Mouse (Mus musculus) lung, postnatal 0 days (tissue): ENCODE measurements around the gene Olfr6. TPM values are rescaled to one million over a fixed set of nuclear protein-coding genes. Genes with fewer than 3 reads are reported as not detected.
"Not testable (repeated sequence)": the region's sequence is repeated elsewhere in the genome, so short reads cannot be mapped to it uniquely, and the experiment has no call there.

Experiments
- ATAC-seq: fragments of 200-750 bp; cut with Nextera tagmentation; 2 replicates; pipeline ENCODE4 v1.8.0; 2017; ENCODE audit warnings: moderate library complexity
- DNase-seq: peaks from one replicate; pipeline ENCODE4 v3.0.0-alpha.2; 2016; ENCODE audit warnings: low spot score
- H3K27ac ChIP-seq: fragments of 300-500 bp; sonication (generic); 2 replicates; pipeline ENCODE4 v1.5.1; 2014; ENCODE audit warnings: antibody characterized with exemption, mild to moderate bottlenecking, low read length, mixed read lengths
- H3K27me3 ChIP-seq: fragments of 300-500 bp; sonication (generic); replicated peaks from 2 replicates; pipeline ENCODE4 v1.6.1; 2014; ENCODE audit warnings: low read length, mixed read lengths; ENCODE audit not compliant: insufficient read depth
- H3K36me3 ChIP-seq: fragments of 300-500 bp; sonication (generic); 2 replicates; pipeline ENCODE4 v1.6.1; 2014; ENCODE audit warnings: low read length, mixed read lengths; ENCODE audit not compliant: insufficient read depth
- H3K4me1 ChIP-seq: fragments of 300-500 bp; sonication (generic); 2 replicates; pipeline ENCODE4 v1.6.1; 2014; ENCODE audit warnings: antibody characterized with exemption, low read depth, low read length, mixed read lengths; ENCODE audit not compliant: insufficient read depth
- H3K4me2 ChIP-seq: fragments of 300-500 bp; sonication (generic); replicated peaks from 2 replicates; pipeline ENCODE4 v1.6.1; 2014; ENCODE audit warnings: low read depth, mild to moderate bottlenecking, low read length, moderate library complexity, mixed read lengths
- H3K4me3 ChIP-seq: fragments of 300-500 bp; sonication (generic); 2 replicates; pipeline ENCODE4 v1.5.1; 2014; ENCODE audit warnings: low read depth, low read length
- H3K9ac ChIP-seq: fragments of 300-500 bp; sonication (generic); replicated peaks from 2 replicates; pipeline ENCODE4 v1.6.1; 2014; ENCODE audit warnings: low read depth, mild to moderate bottlenecking
- H3K9me3 ChIP-seq: fragments of 300-500 bp; sonication (generic); 2 replicates; pipeline ENCODE4 v1.6.1; 2016; ENCODE audit warnings: low read length, mixed read lengths
- CTCF ChIP-seq: IDR thresholded peaks from 2 replicates; pipeline ENCODE4 v1.5.1; 2016; ENCODE audit warnings: antibody characterized with exemption, mild to moderate bottlenecking
- EP300 ChIP-seq: IDR thresholded peaks from 2 replicates; pipeline ENCODE4 v1.6.1; 2016; ENCODE audit warnings: antibody characterized with exemption, mild to moderate bottlenecking, control low read depth
- WGBS: fragments of 180-500 bp; shearing (Covaris S2); extraction: QIAGEN DNeasy Blood & Tissue Kit; methylation state at CpG from one replicate; pipeline ENCODE4 v1.1.7; 2014; 5-methylcytosine and 5-hydroxymethylcytosine counted together
- polyA plus RNA-seq: library from polyadenylated mRNA; unstranded; fragments of >200 nt; fragmentation: Nextera tagmentation; extraction: Ambion mirVana; gene quantifications from 2 replicates; pipeline ENCODE4 v1.2.1, GENCODE M21; 2015

Olfr6 gene
- polyA plus RNA-seq: not detected in 2 replicates

GRCm38 (mm10) chr7:106963837-106964236 is at the start of gene Olfr6:
Olfr6 (minus strand) TSS chr7:106963937.
- H3K27me3 ChIP-seq: no peaks in the 10 kb centered on the region
- WGBS: 78% methylated on average over 1 of the region's 1 CpGs
- H3K4me3 ChIP-seq: no peak within 1 kb of the TSS
- ATAC-seq (no peak), DNase-seq (no peak)
- no peak within 1 kb of the TSS for H3K4me2 ChIP-seq
- no peaks in the 10 kb centered on the region for H3K36me3 ChIP-seq
- no peak within 1 kb of the TSS for H3K27ac ChIP-seq
- no peaks in the 10 kb centered on the region for H3K4me1 ChIP-seq
- no peaks in the 10 kb centered on the region for H3K9me3 ChIP-seq
- H3K9ac ChIP-seq: no peak within 1 kb of the TSS
- TF ChIP-seq CTCF (no peak), EP300 (no peak)

GRCm38 (mm10) chr7:107005972-107006371 is 42.2 kb upstream of the Olfr6 start, which contains the start of gene Olfr2:
Olfr2 (minus strand) TSS chr7:107006072.
- Histone ChIP-seq H3K9ac (no peak within 1 kb of the TSS), H3K4me2 (no peak within 1 kb of the TSS), H3K4me3 (no peak within 1 kb of the TSS), H3K4me1 (no peaks in the 10 kb centered on the region), H3K27me3 (no peaks in the 10 kb centered on the region), H3K9me3 (no peaks in the 10 kb centered on the region), H3K27ac (no peak within 1 kb of the TSS), H3K36me3 (no peaks in the 10 kb centered on the region)
- TF ChIP-seq CTCF: no peak
- no peak for TF ChIP-seq EP300
- ATAC-seq (no peak), DNase-seq (no peak)
- 34% methylated on average over 1 of the region's 1 CpGs for WGBS

- H3K9ac ChIP-seq: no peak overlapping the region
- no peaks in the 10 kb centered on the region for H3K27me3 ChIP-seq
- no peak overlapping the region for H3K27ac ChIP-seq
- H3K9me3 ChIP-seq: no peaks in the 10 kb centered on the region
- H3K36me3 ChIP-seq: no peaks in the 10 kb centered on the region
- no peak overlapping the region for H3K4me2 ChIP-seq
- 38% methylated on average over 3 of the region's 3 CpGs for WGBS
- DNase-seq (no peak), ATAC-seq (no peak)
- TF ChIP-seq CTCF (no peak), EP300 (no peak)
- H3K4me3 ChIP-seq: no peak overlapping the region
- H3K4me1 ChIP-seq: no peaks in the 10 kb centered on the region
Observed at GRCm38 (mm10) chr7:107004169-107004568, 40.4 kb upstream of the Olfr6 start.

- Histone ChIP-seq H3K9ac (no peak overlapping the region), H3K9me3 (no peaks in the 10 kb centered on the region), H3K4me1 (no peaks in the 10 kb centered on the region), H3K4me3 (no peak overlapping the region), H3K27me3 (no peaks in the 10 kb centered on the region), H3K4me2 (no peak overlapping the region), H3K27ac (no peak overlapping the region), H3K36me3 (no peaks in the 10 kb centered on the region)
- ATAC-seq (no peak), DNase-seq (no peak)
- 78% methylated on average over 7 of the region's 7 CpGs for WGBS
- TF ChIP-seq CTCF (no peak), EP300 (no peak)
Observed at GRCm38 (mm10) chr7:107000798-107001197, 37.1 kb upstream of the Olfr6 start.

DNA sequence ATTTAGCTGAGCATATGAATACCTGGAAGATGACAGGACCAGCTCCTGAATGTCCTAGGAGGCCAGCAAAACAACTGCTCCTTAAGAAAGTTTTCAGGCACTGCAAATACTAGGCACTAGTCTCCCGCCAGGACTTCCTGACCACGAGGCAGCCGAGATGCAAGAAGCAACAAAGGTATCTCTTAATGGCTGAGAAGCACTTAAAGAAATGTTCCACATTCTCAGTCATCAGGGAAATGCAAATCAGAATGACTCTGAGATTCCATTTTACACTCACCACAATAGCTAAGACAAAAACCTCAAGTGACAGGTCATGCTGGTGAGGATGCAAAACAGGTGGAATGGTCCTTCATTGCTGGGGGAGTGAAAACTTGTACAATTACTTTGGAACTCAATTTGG is 21.5 kb upstream of the Olfr6 start:
- Histone ChIP-seq H3K4me2 (no peak overlapping the region), H3K27ac (no peak overlapping the region), H3K9ac (no peak overlapping the region), H3K4me3 (no peak overlapping the region), H3K27me3 (no peaks in the 10 kb centered on the region), H3K4me1 (no peaks in the 10 kb centered on the region), H3K36me3 (no peaks in the 10 kb centered on the region), H3K9me3 (no peaks in the 10 kb centered on the region)
- 88% methylated on average over 3 of the region's 3 CpGs for WGBS
- DNase-seq: no peak
- ATAC-seq: no peak
- TF ChIP-seq EP300 (no peak), CTCF (no peak)

- no peaks in the 10 kb centered on the region for H3K9me3 ChIP-seq
- no peak within 1 kb of the TSS for H3K27ac ChIP-seq
- no peaks in the 10 kb centered on the region for H3K36me3 ChIP-seq
- no peaks in the 10 kb centered on the region for H3K4me1 ChIP-seq
- no peaks in the 10 kb centered on the region for H3K27me3 ChIP-seq
- H3K9ac ChIP-seq: no peak within 1 kb of the TSS
- no peak within 1 kb of the TSS for H3K4me3 ChIP-seq
- DNase-seq (no peak), ATAC-seq (no peak)
- 44% methylated on average over 1 of the region's 1 CpGs for WGBS
- TF ChIP-seq EP300 (no peak), CTCF (no peak)
- no peak within 1 kb of the TSS for H3K4me2 ChIP-seq
Observed at GRCm38 (mm10) chr7:106975353-106975752, 11.6 kb upstream of the Olfr6 start, which contains the start of gene Olfr711. Olfr711 (minus strand) TSS chr7:106975453.

DNA sequence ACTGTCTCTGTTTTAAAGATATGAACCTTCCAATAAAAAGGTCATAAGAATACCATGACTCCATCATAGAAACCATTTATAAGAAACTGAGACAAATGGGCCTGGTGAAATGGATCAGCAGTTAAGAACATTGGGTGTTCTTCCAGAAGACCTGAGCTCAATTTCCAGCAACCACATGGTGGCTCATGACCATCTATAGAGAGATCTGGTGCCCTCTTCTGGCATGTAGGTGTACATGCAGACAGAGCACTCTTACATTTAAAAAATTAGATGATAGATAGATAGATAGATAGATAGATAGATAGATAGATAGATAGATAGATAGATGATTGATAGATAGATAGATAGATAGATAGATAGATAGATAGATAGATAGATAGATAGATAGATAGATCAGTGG is 3.8 kb upstream of the Olfr6 start:
- not testable (repeated sequence) for H3K4me3 ChIP-seq, H3K4me2 ChIP-seq, H3K9me3 ChIP-seq, H3K9ac ChIP-seq, DNase-seq, H3K27me3 ChIP-seq, ATAC-seq, H3K4me1 ChIP-seq, H3K27ac ChIP-seq, H3K36me3 ChIP-seq
